Mouse (Mus musculus) skeletal muscle tissue, adult 2 months (tissue): ENCODE measurements at regions not wholly inside any gene's neighbourhood (a gene's known extent, or its start where the extent isn't known, plus 50 kb on each side); places are given as distances from the start of the nearest gene placed in this dataset.

ENCODE experiments used
- DNase-seq: peaks from one replicate; pipeline ENCODE4 v3.0.0-alpha.2; 2012; ENCODE audit warnings: low read depth, low spot score

DNA sequence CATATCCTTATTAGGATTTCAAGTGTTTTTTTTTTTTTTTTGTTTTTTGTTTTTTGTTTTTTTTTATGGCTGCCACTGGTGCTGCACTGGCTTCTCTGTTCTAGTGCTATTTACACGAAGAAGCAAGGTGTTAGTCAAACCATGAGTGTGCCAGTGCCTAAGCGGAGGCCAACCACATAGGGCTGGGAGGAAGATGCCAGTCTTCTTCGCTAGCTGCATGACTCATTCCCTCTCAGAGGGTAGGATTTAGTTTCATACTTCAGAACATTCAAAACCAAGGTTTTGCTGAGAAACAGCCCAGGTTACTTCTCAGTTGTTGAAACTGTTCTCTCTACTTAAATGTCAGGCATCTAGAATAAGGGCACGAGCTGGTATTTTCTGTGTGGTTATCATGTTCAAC lies 72.6 kb downstream of the Icos start:
- DNase-seq, result no peak

GRCm38 (mm10) chr1:61053676-61054075 lies 75.9 kb downstream of the Icos start:
- no peak for DNase-seq

DNA sequence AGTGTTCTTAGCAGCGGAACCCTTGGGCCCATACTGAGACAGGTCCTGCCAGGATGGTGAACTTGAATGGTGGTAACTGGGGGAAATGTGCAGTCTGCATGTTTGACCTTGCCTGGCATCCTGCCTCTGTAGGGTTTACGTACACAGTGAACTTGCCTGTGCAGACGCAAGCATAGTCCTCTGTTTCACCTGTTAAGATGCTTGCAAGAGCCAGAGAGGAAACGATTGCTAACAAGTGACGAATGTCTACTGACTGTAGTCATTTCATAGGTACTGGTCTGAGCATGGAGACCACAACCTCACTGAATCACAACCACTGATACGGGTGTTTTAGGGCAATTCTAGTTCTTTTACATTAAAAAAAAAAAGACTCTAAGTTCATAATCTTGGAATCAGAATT lies 76.7 kb downstream of the Icos start:
- DNase-seq, result no peak

DNA sequence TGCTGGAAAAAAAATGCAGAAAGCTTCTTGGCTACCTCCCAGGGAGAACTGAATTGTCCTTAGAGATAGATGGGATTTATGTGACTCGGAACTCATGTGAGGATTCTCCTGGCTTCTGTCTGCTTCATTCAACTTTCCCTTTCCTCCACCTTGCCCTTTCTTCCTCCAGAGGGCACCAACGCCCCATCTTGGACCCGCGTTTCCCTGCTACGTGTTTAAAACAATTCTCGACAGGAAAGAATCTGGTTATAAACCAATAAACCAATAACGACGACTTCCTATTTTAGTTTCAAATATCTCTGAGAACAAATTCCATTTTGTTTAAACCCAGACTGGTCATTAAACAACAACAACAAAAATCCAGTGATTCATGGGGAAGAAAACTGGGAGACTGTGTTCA lies 77.4 kb downstream of the Icos start:
- peak; percentile 5 for DNase-seq

GRCm38 (mm10) chr1:61059910-61060536 lies 82.3 kb downstream of the Icos start:
- no peak for DNase-seq

DNA sequence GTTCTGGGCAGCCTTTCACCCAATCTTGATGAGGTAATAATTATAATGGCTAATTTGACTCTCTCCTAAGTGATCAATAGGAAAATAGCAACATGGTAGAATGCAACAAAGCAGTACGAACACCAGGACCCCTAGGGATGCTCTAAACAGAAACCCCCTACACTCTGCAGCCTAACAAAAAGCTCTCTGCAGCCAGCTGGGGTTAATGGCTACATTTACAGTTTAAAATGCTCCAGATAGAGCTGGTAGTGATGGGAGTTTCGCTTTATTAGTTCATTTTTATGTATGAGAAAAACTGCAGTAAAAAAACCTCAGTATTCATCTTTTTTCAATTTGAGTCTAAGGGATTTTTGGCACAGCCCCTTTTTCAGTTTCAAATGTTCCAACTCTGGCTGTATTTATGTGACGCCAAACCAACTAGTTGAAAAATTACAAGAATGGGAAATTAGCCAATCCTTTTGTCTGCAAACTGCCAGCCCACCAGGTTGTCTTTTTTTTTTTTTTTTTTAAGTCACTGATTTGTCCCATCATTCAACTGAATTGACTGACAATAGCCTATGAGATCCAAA lies 84.2 kb downstream of the Icos start:
- DNase-seq, result no peak

- DNase-seq, result no peak
Observed at GRCm38 (mm10) chr1:61068112-61068511, 90.4 kb downstream of the Icos start.

- no peak for DNase-seq
Observed at GRCm38 (mm10) chr1:61074127-61074526, 96.4 kb downstream of the Icos start.

- no peak for DNase-seq
Observed at GRCm38 (mm10) chr1:61075335-61075734, 97.6 kb downstream of the Icos start.

DNA sequence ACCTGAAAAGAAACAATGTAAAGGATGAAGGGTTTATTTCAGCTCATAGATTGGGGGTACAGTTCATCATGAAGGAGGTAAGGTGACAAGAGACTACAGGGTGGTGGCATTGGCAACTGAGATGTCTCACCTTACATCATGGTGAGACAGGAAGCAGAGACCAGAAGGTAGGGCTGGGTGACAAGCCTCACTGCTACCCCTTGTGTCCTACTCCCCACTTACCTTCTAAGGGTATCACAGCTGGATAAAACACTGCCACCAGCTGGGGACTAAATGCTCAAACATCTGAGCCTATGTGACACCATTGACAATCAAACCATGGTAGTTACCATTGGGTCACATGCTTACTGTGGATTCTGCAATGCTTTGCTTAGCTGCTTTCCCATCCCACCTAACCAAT lies 107.0 kb downstream of the Icos start:
- no peak for DNase-seq

DNA sequence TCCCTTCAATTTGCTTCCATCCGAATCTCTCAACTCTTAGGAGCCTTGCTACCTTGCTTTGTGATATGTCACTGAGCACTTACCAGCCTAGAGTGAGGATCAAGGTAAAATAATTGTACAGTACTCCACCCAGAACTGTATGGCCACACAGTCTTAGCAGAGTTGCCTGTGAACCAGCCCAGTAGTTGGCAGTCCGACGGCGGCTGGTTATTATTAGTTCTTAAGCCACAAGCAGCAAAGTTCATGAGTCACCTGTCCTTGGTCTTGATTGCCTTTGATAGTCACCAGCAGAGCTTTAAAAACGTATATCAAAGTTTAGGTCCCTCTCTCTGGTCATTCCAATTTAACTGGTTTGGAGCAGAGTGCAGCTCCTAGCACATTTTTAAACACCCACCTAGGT lies 109.1 kb downstream of the Icos start:
- DNase-seq, result no peak

DNA sequence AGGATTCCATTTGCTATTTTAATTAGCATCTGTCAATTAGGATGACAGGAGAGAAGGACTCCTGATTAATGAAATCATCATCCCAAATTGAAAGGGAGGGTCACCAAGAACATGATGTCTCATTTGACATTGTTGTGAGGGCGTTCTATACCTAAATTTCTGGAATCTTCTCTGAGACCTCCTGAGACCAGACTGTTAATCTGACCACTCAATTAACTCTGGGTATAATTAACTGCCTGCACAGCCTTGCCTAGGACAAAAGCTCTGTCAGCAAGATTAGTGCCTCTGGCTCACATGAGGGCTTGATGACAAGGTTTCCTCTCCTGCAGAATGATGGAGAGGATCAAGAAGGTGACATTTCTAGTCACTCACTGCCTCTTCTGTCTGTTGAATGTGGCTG lies 113.1 kb downstream of the Icos start:
- no peak for DNase-seq

- DNase-seq, result no peak
Observed at GRCm38 (mm10) chr1:61095481-61096165, 117.9 kb downstream of the Icos start.

GRCm38 (mm10) chr1:61099341-61099740 lies 121.6 kb downstream of the Icos start:
- DNase-seq, result no peak

DNA sequence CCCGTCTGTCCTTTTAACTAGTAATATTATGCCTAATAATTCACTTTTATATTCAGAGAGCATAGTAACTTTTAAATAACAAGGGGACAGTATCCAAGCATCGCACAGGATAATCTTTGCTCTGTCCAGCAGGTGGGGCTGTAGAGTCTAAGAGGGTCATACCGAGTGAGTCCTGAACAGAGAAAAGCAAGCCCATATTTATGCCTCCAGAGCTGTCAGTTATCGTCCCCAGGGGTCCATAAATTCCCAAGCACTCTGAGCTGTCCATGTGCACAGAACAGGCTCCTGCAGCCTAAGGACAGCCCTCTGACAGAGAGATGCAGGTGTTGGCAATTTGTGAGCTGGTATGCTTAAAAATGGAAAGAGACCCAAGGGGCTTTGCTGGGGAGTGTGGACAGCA lies 124.0 kb downstream of the Icos start:
- no peak for DNase-seq

DNA sequence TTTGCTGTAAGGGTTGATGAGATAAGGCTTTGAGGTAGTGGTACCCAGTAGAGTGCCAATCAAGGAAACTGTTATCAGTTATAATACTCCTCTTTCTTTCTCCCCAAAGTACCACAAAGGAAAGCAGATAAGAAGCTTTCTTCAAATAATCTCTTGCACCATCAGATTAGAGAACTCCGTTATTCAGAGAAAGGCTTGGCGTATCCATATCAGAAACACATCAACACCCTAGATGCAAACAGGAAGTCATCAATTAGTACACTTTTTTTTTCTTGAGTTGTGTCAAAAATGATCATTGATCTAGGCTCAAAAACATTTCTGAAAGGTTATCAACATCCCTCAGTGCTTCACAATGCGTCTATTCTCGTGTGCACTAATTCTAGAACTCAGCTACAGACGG lies 124.6 kb downstream of the Icos start:
- no peak for DNase-seq

DNA sequence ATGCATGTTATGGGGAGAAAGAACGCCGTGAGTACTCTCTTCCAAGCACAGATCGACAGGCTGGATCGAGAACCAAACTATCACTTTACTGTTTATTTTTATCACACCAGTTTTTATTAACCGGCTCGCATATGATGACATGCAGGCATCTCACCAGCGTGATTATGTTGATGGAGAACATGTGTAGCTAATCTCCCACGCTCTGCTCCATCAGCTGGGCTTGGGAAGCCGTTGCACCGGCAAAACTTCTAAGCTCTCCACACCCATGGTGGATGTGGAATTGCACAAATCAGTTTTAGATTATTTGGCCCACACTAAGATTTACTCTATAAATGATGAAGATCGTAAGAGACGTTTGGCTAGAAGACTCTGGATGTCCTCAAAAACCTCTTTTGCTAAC lies 125.9 kb downstream of the Icos start:
- no peak for DNase-seq

GRCm38 (mm10) chr1:61111731-61112309 lies 134.1 kb downstream of the Icos start:
- no peak for DNase-seq

DNA sequence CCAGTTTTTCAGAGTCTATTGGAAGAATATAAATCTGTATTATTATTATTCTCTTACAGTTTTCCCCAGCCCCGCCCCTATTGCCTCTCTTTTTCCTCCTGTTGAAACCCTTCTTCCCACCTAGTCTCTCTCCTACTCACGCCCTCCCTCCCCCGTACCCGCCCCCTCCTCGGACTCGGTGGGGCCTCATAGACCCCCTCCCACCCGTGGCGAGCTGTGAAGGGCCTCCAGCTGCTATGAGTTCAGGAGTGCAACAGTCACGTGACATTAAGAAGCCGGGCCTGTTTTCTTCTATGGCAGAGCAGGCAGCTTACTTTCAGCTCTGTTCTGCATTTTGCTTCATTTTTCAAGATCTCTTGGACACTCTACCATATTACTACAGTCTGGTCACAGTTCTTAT lies 139.8 kb downstream of the Icos start:
- no peak for DNase-seq

DNA sequence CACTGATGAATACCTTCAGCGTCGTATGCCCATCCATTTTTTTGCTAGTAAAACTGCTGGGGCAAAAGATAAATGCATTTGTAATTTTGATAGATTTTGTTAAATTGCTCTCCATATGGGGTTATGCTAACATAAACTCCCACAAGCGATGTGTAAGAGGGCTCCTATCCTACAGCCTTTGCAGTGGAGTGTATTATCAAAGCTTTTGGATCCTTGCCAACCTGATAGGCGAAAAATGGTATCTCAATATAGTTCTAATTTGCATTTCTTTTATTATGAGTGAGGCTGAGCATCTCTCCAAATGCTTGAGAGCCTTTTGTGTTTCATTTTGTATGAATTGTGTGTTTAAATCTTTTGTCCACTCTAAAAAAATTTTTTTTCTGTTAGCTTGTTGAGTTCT lies 140.3 kb downstream of the Icos start:
- no peak for DNase-seq

GRCm38 (mm10) chr1:61121480-61121879 lies 143.8 kb downstream of the Icos start:
- DNase-seq, result no peak

- DNase-seq, result no peak
Observed at GRCm38 (mm10) chr1:61125127-61125526, 147.4 kb downstream of the Icos start.
